Mouse (Mus musculus): Measurements from ENCODE around the gene Susd6.

Susd6 gene

GRCm38 (mm10) chr12:80789849-80790694 is at the start of gene Susd6:
Susd6 (plus strand) TSS chr12:80790510.
- peak; percentile 99 to 100 for DNase-seq

- no peak for DNase-seq
These were observed 45.7 kb upstream of the Susd6 start for GRCm38 (mm10) chr12:80744614-80745013.

GRCm38 (mm10) chr12:80746031-80746813 is 44.1 kb upstream of the Susd6 start:
- DNase-seq, result no peak

- no peak for DNase-seq
These were observed 38.8 kb upstream of the Susd6 start for GRCm38 (mm10) chr12:80751556-80751955.

- DNase-seq, result peak; percentile 21 to 44
These were observed 32.4 kb upstream of the Susd6 start for GRCm38 (mm10) chr12:80757751-80758558.

- DNase-seq, result peak; percentile 21 to 32
These were observed 31.5 kb upstream of the Susd6 start for GRCm38 (mm10) chr12:80758559-80759386.

- no peak for DNase-seq
These were observed 31.0 kb upstream of the Susd6 start for GRCm38 (mm10) chr12:80759387-80759712.

GRCm38 (mm10) chr12:80759713-80760395 is 30.5 kb upstream of the Susd6 start:
- peak in 1 of 2 experiments; percentile 11 for DNase-seq

- peak; percentile 86 to 87 for DNase-seq
These were observed 29.9 kb upstream of the Susd6 start, which contains the start of gene Ccdc177 for GRCm38 (mm10) chr12:80760396-80760801. Ccdc177 (minus strand) TSS chr12:80760687.

- no peak for DNase-seq
These were observed 27.3 kb upstream of the Susd6 start for GRCm38 (mm10) chr12:80762982-80763381.

- DNase-seq, result no peak
These were observed 26.2 kb upstream of the Susd6 start for GRCm38 (mm10) chr12:80764116-80764515.

GRCm38 (mm10) chr12:80769697-80770096 is 20.6 kb upstream of the Susd6 start:
- peak; percentile 81 to 84 for DNase-seq

GRCm38 (mm10) chr12:80774786-80775185 is 15.5 kb upstream of the Susd6 start:
- no peak for DNase-seq

GRCm38 (mm10) chr12:80776046-80776634 is 14.2 kb upstream of the Susd6 start:
- DNase-seq, result no peak

GRCm38 (mm10) chr12:80778188-80778936 is 11.9 kb upstream of the Susd6 start:
- no peak for DNase-seq

- no peak for DNase-seq
These were observed 10.6 kb upstream of the Susd6 start for GRCm38 (mm10) chr12:80779760-80780159.

- no peak for DNase-seq
These were observed 8.1 kb upstream of the Susd6 start for GRCm38 (mm10) chr12:80782190-80782589.

GRCm38 (mm10) chr12:80782892-80783291 is 7.4 kb upstream of the Susd6 start:
- no peak for DNase-seq

- DNase-seq, result no peak
These were observed 6.4 kb upstream of the Susd6 start for GRCm38 (mm10) chr12:80783889-80784288.

- peak; percentile 39 to 52 for DNase-seq
These were observed 5.3 kb upstream of the Susd6 start for GRCm38 (mm10) chr12:80785005-80785404.
